Mouse (Mus musculus) bone marrow macrophage, adult 2 months (primary cell): ENCODE results near the gene Fam222a. TPM values are rescaled to one million over a fixed set of nuclear protein-coding genes. Genes with fewer than 3 reads are reported as not detected.

Source experiments
- H3K27ac ChIP-seq: 2 replicates; pipeline ENCODE4 v1.5.1; 2012; ENCODE audit warnings: low read depth, low read length; ENCODE audit not compliant: insufficient read depth
- H3K4me1 ChIP-seq: 2 replicates; pipeline ENCODE4 v1.6.1; 2012; ENCODE audit warnings: low read length; ENCODE audit not compliant: control insufficient read depth, insufficient read depth
- H3K4me3 ChIP-seq: 2 replicates; pipeline ENCODE4 v1.5.1; 2012; ENCODE audit warnings: mild to moderate bottlenecking, low read length, moderate library complexity; ENCODE audit not compliant: insufficient read depth
- CTCF ChIP-seq: IDR thresholded peaks from 2 replicates; pipeline ENCODE4 v1.5.1; 2012; ENCODE audit warnings: low read depth, mild to moderate bottlenecking, low read length, moderate library complexity
- POLR2A ChIP-seq: IDR thresholded peaks from 2 replicates; pipeline ENCODE4 v1.6.1; 2012; ENCODE audit warnings: mild to moderate bottlenecking, low read depth, low read length, borderline replicate concordance
- polyA plus RNA-seq: library from polyadenylated mRNA; stranded (reverse); fragments of >200 nt; gene quantifications from 2 replicates; pipeline ENCODE4 v1.2.4, GENCODE M21; 2012; ENCODE audit not compliant: missing spikeins, insufficient read depth, insufficient read length

Fam222a gene
- polyA plus RNA-seq, 1 experiment = 1.9 TPM

DNA sequence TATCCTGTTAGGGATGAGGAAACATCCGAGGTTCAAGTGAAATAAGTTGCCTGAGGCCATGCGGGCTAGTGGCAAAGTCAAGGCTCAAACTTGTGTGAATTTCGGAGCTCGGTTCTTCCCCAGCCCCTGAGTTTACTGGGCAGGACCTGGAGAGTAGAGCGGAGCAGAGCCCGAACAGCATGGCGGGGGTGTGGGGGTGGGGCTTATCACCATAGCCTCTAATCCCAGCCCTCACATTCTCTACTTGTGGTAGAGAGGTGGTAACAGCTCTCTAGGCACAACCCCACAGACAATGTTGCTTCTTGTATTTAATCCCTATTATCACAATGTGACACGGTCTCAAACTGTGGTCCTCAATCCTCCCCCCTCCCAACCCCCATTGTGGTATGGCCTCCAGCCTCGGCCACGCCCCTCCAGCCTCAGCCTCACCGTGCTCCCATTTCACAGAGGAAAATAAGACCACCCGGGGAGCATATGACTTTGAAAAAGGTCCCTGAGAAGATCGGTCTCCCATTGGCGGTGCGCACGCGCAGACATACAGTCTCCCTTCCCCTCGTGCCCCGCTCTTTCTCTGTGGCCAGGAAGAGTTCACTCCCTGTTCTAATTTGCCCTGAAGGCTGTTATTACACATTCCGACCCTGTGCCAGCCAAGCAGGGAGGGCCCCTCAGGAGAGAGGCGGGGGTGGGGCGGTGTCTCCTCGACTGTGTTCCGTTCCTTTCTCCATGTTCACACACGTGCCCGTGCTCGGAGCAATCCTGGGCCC, 79.6 kb downstream of the Fam222a start:
- H3K4me1 ChIP-seq = no peaks in the 10 kb centered on the region
- no peak for TF ChIP-seq POLR2A
- TF ChIP-seq CTCF = no peak
- no peak overlapping the region for H3K27ac ChIP-seq
- H3K4me3 ChIP-seq = no peak overlapping the region

DNA sequence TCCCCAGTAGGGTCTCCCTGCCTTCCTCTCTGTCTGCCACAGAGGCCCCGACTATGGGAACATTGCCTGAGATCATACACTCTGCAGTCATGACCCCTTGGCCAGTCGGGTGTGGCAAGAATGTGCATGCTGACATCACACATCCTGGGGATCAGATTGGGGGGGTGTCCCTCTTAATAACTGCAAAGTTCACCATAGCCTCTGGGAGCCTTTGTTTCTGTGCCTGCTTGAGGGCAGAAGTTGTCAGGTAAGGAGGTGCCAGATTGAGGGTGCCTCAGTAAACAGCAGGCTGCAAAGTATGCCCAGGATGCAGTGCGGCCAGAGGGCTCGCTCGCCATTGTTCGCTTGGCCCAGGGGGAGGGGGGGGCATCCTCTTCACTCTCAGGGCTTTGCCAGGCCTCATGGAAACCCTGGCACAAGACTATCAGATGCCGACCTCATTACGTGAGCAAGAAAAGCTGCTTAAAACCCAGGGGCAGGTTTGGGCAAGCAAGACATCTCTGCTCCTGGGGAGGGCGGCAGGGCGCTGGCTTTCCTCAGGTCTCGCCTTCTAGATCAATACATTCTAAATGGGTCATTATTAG, 81.0 kb downstream of the Fam222a start:
- TF ChIP-seq CTCF (no peak), POLR2A (no peak)
- H3K4me1 ChIP-seq = peaks cover 2% of the 10 kb centered on the region; the same call in 1 of the 2 replicates
- H3K4me3 ChIP-seq = no peak overlapping the region
- no peak overlapping the region for H3K27ac ChIP-seq

DNA sequence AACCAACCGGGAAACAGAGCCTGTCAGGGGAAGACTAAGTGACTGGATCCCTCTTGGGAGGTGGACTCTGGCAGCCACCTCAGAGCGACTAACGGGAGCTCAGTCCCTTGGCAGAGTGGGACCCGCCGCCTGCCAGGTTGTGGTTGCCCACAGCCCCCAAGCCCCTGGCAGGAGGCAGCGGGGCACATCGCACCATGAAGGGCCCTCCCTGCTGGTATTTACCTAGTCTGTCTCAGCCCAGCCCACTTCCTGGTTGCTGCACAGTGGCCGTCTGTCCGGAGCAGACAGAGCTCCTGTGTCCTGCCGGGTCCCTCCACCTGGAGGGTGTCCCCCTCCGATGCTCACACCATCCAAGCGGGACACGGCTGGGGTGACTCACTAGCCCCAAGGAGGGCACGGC, 83.2 kb downstream of the Fam222a start:
- H3K4me3 ChIP-seq = no peak overlapping the region
- no peak overlapping the region for H3K27ac ChIP-seq
- TF ChIP-seq POLR2A = no peak
- TF ChIP-seq CTCF = no peak
- H3K4me1 ChIP-seq = peaks cover 11% of the 10 kb centered on the region

DNA sequence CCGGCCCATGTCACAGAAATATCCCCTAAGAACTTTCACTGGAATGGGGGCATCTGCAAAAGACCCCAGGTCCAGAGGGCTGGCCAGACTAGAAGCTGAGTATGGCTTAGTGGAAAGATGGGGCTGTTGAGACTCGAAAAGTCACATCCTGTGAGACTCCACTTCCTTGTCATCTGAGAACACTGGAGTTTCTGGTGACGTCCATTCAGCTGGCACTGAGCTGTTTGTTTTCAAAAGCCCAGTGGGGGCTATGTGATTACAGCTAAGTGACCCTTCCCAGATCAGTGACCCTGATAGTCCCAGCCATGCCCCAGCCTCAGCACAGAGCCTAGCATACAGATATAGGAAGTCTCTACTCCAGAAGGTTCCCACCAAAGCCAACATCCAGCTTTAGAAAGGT, 83.6 kb downstream of the Fam222a start:
- H3K4me3 ChIP-seq = no peak overlapping the region
- peaks cover 11% of the 10 kb centered on the region for H3K4me1 ChIP-seq
- no peak overlapping the region for H3K27ac ChIP-seq
- no peak for TF ChIP-seq POLR2A
- TF ChIP-seq CTCF = 0 out of 2 replicates have a peak, but pooled peaks have one; percentile 7

DNA sequence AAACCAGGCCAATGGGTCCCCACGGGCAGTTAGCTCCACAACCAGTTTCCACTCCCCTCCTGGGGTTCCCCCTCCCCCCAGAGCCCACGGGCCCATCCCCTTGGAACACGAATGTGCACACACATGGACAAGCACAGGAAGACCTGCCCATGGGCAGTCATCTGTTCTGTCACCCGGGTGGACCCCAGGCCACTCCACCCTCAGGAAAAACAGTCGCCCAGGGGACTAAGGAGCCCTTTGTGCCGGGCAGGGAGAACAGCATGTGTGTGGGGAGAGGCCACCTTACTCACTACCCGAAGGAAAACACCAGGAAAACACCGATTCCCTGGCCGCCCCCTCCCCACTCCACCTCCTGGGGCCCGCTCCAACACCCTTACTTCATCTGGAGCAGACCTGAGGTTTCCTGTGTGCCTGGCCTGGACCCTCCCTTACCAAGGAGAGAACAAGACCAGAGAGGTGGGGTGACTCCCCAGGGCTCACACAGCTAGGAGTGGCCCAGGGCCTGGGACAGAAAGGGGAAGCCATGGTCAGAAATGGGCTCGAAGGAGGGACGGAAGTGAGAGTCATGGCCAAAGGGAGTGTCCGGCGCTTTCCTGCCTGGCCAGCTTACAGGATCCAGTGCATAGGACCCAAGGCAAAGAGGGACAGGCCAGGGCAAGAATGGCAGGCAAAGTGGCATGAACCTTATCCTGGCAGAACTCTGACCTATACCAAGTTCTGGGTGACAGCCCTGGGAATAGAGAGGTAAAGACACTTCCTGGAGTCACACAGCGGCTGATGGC, 86.0 kb downstream of the Fam222a start:
- no peak for TF ChIP-seq POLR2A
- TF ChIP-seq CTCF = no peak
- Histone ChIP-seq H3K4me1 (peaks cover 11% of the 10 kb centered on the region), H3K27ac (0 out of 2 replicates have a peak overlapping the region, but pooled peaks have one; percentile 5), H3K4me3 (no peak overlapping the region)

DNA sequence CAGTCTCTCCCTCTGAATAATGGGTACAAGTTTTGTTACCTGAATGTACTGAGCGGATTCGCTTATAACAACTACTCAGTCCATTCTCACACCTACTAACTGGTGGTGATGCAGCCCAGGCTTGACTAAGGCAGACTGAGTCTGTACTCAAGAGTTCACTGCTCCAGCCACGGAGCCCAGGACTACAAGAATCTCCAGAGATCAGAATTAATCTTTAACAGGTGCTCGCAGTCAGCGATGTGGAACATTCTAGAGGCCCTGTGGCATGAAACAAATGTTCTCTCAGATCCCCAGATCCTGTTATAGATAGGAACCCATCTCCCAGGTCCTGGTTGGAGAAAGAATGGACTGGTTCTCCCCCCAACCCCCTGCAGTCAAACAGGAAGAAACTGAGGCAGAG, 87.9 kb downstream of the Fam222a start:
- Histone ChIP-seq H3K4me3 (no peak overlapping the region), H3K4me1 (peaks cover 21% of the 10 kb centered on the region), H3K27ac (no peak overlapping the region)
- no peak for TF ChIP-seq CTCF
- no peak for TF ChIP-seq POLR2A

DNA sequence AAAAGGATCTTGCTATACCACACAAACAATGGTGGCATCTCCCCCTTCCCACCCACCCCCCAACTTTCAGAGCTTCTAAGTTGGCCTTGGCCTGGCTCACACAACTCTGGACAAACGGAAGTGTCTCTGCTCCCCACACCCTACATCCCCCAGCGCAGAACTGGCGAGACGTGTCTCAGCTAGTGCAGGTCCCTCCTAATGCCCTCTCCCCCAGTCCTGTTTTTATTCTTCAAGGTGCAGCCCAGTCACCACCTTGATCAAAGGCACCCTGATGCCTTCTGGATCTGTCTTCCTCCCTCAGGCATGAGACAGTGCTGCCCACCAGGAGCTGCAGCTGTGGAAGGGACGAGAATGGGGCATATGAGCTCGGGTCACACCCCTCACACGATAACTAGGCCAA, 88.5 kb downstream of the Fam222a start:
- H3K27ac ChIP-seq = no peak overlapping the region
- H3K4me1 ChIP-seq = peaks cover 23% of the 10 kb centered on the region
- TF ChIP-seq CTCF (no peak), POLR2A (no peak)
- no peak overlapping the region for H3K4me3 ChIP-seq

DNA sequence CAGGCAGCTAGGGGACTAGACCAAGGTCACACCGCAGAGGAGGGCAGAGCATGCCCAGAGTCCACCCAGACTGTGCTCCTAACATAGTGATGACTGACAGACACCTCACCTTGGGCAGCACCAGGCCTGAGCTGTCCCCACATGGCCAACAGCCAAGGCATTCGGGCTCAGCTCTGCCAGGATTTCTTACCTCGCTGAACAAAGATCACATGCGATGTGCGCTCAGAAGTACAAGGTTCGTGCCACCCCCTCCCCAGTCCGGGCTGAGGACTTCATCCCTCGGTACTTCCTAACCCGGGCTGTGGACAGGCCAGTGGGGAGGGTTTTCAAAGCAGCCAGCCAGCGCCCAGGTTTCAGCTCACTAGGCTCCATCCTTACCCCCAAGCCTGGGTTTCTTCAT, 89.6 kb downstream of the Fam222a start:
- H3K4me1 ChIP-seq = peaks cover 27% of the 10 kb centered on the region
- no peak overlapping the region for H3K4me3 ChIP-seq
- no peak overlapping the region for H3K27ac ChIP-seq
- no peak for TF ChIP-seq POLR2A
- TF ChIP-seq CTCF = no peak

DNA sequence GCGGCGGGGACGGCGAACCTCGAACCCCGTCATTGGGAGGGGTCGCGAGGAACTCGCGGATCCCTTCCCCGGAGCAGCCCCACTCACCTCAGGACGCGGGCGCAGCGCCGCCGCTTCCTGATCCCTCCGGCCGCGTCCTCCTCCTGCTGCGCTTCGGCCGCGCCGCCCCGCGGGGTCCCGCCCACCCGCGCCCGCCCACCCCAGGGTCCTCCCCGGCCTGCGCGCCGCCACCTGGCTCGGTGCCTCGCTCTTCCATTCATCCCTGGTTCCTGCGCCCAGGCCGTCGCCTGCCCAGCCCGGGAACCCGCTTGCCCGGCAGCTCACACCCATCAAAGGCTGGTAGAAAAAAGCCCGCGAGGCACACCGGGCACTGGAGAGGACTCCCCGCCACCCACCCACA, 90.4 kb downstream of the Fam222a start, which contains the start of gene Trpv4:
Gene Trpv4, minus strand, starts transcription at position 167 of the 400 bp plus-strand sequence.
- TF ChIP-seq POLR2A = no peak
- TF ChIP-seq CTCF = no peak
- H3K4me1 ChIP-seq = peaks cover 27% of the 10 kb centered on the region
- H3K27ac ChIP-seq = no peak within 1 kb of the TSS
- H3K4me3 ChIP-seq = peak within 1 kb of the TSS; percentile 35; the same call in 1 of the 2 replicates
